Mouse (Mus musculus) kidney, adult 2 months (tissue): ENCODE measurements around the gene Pld6.

Source experiments
- CTCF ChIP-seq: fragments of 200-500 bp; conservative IDR thresholded peaks from 2 replicates; pipeline ENCODE4 v1.5.1; 2011; ENCODE audit warnings: low read depth, mild to moderate bottlenecking, control low read depth, low read length, moderate library complexity, mixed read lengths; ENCODE audit not compliant: insufficient read depth, insufficient read length
- POLR2A ChIP-seq: fragments of 200-500 bp; IDR thresholded peaks from one replicate; pipeline ENCODE4 v1.6.1; 2011; ENCODE audit warnings: low read depth, low read length, control low read depth

GRCm38 (mm10) chr11:59741915-59742314 lies 45.5 kb downstream of the Pld6 start:
- TF ChIP-seq CTCF = no peak
- TF ChIP-seq POLR2A = no peak
